Mouse (Mus musculus): ENCODE data around the gene Tsga10ip.

Gene Tsga10ip

DNA sequence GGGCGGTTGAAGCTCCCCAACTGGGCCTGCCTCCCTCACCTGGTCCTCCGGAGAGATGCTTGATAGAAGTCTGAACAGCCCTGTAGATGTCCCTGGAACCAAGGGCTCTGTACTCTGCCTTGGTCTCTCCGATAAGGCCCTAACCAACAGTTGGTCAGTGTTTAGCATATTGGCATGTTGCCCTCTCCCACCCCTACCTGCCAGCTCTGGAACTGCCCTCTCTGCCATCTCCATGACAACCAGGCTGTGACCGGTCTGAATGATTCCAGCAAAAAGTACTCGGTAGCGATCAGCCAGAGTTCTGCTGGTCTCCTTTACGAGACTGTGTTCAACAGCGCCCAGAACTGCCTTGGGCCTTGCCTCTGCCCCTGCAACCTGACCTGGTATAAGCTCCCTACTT is at the start of gene Tsga10ip:
Gene Tsga10ip (minus strand): TSS at position 234 of the 400 bp plus-strand sequence.
- no peak for DNase-seq (ENCODE audit: low spot score)

DNA sequence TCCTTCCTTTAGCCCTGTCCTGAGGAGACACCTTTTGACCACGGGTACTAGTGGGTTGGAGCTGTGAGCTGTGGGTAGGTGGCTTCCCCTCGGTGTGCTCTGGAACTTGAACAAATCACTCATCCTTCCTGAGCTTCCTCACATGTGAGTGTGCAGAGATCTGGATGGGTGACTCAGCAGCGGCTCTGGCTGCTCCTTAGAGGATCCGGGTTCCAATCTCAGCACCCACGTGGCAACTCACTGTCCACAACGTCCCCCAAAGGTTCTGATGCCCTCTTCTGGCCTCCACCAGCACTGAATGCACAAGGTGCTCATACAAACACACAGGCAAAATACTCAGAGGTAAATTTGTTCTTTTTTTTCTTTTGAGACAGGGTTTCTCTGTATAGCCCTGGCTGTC is 49.4 kb upstream of the Tsga10ip start:
- DNase-seq (ENCODE audit: low spot score) = no peak

DNA sequence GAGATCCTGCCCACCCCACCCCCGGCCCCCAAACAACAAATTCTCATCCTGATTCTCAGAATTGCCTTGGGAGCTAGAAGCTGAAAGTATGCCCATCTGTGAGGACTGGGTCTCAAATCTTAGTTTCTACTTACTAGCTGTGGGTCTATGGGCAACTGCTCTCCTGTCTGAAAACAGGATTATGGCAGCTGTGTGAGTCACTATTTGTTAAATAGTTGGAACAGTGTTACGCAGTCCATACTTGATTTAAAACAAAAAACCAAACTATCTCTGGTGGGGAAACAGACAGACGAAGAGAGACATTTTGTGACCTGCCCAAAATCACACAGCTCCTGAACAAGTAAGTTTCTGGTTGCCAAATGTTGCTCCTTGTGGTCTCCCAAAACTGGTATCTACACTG is 47.3 kb upstream of the Tsga10ip start:
- no peak for DNase-seq (ENCODE audit: low spot score)

DNA sequence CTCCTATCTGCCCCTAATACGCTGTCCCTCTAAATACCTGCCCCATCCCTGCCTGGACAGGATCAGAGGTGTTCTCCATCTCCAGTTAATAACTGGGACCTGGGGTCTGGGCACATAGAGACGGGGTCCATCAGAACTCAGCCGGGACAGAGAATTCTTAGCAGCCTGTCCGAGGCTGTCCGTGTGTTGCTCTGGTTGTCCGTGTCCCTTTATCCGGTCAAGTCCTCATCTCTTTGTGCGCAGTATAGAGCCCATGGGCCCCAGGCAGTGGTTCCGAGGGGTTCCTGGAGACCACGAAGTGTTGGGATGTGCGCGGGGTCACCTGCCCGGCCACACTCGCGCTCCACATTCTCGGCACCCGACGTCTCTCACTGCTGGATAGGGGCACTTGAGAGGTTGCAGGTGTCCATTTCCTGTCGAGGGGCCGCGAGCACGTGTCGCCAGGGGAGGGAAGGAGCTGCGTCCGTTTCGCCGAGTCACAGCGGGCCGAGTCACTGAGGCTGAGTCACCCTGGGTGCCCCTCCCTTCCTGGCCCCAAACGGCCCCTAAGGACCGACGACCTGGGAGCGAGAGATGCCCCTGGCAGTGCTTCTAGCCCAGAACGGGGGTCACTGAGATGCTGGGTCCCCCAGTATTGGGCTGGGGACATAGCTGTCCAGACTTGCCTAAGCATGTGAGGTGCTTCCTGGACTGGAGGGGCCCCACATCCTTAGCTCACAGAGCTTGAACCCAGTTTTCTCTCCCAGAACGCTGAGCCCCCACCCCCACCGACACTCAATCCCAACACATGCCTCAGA is 46.2 kb upstream of the Tsga10ip start:
- DNase-seq (ENCODE audit: low spot score) = no peak

DNA sequence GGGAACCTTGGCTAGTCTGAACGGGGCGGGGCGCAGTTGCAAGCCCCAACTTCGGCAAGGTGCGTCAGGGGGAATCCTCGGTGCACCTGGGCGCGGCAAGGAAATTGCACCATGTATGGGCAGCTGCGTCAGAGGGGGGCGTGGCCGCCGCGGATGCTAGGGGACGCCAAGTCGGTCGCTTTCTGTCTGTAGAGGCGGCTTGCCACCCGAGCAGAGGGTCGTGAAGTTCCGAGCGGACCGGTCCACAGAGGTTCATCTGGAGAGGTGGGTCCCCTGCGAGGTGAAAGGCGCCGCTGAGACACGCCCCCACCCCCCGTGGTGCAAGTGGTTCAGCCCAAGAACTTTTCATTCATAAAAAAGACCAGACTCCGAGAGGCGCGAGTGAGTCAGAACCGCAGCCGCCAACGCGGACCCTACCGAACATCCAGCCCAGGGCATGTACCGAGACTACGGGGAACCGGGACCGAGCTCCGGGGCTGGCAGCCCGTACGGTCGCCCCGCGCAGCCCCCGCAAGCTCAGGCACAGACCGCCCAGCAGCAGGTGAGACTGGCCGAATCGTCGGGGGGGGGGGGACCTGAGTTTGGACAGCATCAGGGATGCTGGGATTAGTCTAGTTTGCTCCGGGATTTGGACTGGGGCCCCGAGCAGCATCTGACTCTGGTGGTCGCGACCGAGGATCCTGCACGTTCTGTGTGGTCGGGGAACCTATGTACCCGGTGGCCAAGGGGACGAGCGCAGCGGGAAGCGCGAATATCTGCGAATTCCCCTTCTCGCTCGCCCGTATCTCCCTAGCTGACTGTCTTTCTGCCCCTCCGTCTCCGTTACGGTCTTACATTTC is 45.4 kb upstream of the Tsga10ip start, which contains the start of gene Fosl1:
Gene Fosl1 (plus strand): TSS at position 33 of the 839 bp plus-strand sequence.
- DNase-seq (ENCODE audit: low spot score) = no peak

DNA sequence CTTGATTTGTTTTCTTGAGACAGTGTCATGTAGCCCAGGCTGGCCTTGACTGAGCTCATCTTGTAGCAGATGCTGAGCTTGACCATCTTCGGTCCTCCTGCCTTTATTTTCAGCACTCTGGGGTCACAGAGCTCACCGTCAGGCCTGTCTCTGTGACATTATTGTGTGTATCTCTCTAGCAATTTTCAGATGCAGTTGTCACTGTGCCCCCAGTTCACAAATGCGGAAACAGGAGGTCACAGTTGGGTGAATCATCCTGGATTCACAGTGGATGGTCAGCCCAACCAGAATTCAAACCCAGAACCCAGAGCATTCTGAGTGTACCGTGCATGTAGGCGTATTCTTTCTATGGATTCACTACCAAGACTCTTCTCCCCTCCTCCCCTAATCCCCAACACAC is 43.4 kb upstream of the Tsga10ip start:
- no peak for DNase-seq (ENCODE audit: low spot score)

DNA sequence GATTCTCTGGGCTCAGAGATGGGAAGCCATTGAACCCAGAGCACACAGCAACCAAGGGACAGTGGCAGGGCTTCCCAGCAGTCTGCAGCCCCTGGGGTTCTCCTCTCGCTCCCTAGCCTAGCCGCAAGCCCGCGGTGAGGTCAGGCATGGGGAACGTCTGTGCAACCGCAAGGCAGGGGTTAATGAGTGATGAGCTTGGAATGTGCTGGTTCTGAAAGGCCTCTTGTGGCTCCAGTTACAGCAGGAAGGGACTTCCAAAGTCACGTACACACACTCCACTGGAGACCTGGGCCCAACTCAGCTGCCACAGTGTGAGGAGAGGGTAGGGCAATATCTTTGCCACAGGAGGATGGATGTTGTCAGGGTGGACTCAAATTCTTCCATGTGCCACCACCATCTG is 42.6 kb upstream of the Tsga10ip start:
- DNase-seq (ENCODE audit: low spot score) = no peak

DNA sequence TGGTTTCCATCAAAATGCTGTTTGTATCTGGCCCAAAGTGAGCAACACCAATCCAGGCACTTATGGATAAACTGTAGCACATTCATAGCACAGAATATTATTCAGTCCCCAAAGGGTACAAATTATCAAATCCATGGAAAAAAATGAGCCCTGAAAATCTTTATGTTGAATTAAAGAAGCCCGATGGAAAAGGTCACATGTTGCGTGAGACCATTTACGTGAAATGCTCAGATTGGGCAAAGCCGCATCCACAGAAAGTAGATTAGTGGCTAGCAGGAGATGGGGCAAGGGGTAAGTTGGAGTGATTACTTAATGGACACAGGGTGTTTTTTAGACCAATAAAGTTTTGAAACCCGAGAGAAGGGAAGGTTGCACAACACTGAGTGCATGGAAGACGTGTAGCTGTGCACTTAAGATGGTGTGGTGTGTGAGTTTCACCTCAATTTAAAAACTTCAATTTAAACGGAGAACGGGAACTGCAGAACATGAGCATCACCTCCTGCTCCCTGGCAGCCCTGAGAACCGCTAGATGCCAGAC is 42.1 kb upstream of the Tsga10ip start:
- DNase-seq (ENCODE audit: low spot score) = no peak

DNA sequence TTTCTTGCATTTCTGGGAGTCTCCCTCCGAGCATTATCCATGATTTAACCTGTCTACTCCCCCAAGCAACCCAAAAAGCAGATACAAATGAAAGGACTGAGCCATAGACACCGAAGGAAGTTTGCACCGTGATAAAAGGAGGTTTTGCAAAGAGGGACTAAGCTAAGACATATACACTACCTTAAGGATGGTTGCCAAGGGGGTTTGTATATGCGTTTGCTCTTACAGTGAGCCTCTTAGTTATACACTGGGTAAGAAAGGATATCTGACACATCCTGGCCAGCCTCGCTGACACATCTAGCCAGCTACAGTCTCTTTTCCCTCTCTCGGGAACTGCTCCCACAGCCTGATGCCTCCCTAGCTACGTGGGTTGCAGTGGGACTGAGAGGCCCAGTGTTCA is 31.6 kb upstream of the Tsga10ip start:
- DNase-seq (ENCODE audit: low spot score) = no peak

DNA sequence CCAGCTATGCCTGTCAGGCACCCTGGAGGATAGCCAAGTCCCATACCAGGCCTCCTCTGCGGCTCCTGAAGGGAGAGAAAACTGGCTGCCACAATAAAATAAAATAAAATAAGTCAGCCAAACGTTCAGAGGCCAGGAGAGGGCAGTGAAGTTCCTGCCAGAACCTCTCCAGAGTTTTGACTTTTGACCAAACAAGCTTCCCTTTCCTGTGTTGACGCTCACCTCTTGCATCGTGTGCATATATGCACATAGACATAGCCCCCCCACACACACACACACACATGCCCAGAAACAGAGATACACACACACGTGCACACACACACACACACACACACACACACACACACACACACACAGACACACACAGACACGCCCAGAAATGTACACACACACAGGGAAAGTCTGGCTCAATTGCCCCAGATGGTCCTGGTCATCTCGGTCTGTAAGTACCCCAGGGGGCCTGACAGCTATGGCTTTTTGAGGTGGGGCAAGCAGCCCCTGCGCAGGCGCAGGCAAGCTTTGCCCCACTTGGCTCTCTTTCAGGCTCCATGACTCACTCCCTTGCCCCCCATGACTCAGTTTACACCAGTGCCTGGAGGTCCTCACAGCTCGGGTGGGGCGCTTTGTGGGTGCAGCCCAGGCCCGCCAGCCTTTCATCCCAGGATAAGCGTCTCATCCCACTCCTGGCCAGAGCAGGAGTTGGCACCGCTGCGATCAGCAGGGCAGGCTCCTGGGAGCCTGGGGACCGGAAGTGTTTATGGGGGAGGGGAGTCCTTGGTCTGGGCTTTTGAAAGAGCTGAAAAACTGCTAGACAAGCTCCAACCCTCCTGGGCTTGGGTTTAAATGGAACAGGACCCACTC is 30.9 kb upstream of the Tsga10ip start:
- peak; percentile 51 for DNase-seq (ENCODE audit: low spot score)

DNA sequence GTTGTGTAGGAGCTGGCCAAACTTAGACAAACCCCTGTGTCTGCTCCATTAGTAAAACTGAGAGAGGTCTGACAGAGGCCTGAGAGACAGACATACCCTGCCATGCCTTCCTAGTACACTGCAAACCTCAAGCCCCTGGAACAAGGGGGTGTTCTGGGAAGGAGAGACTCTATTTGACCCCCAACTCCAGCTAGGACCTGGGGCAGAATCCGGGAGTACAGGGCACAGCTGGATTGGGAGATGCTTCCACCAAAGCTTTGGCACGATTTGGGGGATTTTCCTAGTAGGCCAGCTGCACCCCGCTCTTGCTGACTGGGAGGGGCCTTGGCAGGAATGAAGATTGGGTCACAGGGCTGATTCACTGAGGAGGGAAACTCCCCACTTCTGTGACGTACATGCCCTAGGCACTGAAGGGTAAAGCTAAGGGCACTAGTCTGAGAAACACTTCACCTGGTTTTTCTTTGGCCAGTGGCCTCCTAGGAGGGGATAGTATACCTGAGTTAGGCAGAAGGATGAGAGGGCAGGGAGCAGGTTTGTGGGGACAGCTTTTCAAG is 29.7 kb upstream of the Tsga10ip start:
- DNase-seq (ENCODE audit: low spot score) = no peak

DNA sequence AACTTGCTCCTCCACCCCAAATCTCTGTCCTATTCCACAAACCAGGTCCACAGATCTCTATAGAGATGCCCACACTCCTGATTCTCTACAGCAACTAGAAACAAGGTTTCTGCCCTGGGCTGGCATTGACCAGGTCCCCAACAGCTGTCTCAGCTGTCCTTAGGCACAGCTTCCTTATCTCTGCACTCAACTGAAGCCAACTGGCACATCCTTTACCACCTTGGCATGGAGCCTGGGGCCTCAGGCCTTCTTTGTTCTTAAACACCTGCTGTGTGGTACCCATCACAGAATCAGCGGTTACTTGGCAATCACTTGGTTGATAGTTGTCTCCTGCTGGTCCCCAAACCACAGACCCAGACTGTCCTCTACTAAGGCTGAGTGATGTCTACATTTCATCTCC is 28.1 kb upstream of the Tsga10ip start:
- no peak for DNase-seq (ENCODE audit: low spot score)

DNA sequence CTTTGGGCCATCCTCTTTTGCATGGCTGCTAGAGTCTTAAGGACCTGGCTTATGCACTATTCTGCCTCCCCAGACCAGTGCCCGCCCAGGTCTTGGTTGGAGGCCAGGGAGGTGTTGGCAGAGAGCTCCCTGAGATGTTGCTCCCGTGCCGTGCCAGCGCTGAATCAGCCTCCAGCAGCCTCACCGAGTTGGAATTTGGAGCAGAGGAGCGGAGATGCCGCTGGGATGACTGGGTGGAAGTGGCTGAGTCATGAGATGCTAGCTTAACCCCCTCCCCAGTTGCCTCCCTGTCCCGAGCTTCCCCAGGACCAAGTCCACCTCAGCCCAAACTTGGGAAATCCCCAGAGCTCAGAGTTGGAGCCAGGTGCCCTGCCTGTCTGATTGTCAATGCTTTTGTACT is 27.5 kb upstream of the Tsga10ip start:
- no peak for DNase-seq (ENCODE audit: low spot score)

DNA sequence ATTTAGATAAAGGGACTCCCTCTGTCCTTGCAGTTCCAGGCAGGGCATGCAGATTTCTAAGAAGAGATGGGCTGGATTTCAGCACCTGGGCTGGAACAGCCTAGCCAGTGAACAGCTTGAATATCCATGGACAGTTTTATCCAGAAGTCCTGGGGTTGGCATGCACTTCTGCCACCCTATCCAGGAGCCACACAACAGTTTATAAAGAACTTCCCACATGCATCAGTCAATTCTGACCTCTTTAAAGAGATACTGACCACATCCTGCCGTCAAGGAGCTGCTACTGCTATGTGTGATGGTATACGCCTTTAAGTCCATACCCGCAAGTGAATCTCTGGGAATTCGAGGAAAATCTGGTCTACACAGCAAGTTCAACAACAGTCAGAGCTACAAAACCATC is 26.9 kb upstream of the Tsga10ip start:
- DNase-seq (ENCODE audit: low spot score) = no peak

DNA sequence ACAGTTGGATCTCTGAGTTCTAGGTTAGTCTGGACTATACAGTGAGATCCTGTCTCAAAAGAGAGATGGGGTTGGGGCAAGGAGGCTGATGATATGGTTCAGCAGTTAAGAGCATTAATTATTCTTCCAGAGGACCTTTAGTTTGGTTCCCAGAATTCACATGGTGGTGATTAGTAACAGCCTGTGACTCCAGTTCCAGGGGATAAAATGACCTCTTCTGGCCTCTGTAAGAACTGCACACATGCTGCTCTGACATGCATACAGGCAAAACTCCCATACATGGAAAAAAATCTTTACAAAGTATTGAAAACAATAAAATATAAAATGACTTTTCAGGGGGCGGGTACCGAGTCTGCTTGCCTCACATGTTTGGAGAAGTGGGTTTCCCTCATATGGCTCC is 25.8 kb upstream of the Tsga10ip start:
- DNase-seq (ENCODE audit: low spot score) = no peak

DNA sequence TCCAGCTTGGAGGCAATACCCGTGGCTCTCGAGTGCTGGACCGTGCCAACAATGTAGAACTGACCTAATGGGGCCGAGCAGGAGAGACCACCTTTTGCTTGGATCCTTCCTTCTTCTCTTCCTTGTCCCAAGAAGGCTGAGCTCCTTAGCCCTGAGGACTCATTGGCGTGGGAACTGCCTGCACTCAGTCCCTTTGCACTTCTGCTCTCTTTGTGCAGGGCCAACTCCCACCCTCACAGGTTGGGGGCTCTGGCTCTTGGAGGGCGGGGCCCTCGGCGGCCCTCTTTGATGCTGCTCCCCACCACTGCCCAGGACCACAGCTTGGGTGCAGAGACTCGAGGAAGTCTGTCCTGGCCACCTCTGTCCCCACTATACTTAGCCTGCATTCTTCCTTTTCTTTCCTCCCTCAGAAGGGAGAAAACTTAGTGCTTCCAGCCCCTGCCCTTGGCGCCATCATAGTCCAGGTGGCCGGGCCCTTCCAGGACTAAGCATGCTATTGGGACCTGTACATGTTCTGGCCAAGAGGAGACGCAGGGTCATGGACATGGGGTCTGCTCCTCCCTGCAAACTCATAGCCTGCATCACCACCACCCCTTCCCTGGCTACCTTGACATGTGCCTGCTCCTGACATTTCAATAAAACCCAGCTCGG is 24.4 kb upstream of the Tsga10ip start:
- no peak for DNase-seq (ENCODE audit: low spot score)

DNA sequence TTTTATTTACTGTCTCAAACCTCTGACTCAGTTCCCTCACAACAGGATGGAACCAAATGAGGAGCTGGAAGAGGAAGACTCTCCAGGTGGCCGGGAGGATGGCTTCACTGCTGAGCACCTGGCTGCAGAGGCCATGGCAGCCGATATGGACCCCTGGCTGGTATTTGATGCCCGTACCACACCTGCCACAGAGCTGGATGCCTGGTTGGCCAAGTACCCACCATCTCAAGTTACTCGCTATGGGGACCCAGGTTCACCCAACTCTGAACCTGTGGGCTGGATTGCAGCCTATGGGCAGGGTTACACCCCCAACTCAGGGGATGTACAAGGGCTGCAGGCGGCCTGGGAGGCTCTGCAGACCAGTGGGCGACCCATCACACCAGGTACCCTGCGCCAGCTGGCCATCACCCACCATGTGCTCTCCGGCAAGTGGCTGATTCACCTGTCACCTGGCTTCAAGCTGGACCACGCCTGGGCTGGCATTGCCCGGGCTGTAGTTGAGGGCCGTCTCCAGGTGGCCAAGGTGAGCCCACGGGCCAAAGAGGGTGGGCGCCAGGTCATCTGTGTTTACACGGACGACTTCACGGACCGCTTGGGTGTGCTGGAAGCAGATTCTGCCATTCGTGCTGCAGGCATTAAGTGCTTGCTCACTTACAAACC is 23.7 kb upstream of the Tsga10ip start:
- no peak for DNase-seq (ENCODE audit: low spot score)

DNA sequence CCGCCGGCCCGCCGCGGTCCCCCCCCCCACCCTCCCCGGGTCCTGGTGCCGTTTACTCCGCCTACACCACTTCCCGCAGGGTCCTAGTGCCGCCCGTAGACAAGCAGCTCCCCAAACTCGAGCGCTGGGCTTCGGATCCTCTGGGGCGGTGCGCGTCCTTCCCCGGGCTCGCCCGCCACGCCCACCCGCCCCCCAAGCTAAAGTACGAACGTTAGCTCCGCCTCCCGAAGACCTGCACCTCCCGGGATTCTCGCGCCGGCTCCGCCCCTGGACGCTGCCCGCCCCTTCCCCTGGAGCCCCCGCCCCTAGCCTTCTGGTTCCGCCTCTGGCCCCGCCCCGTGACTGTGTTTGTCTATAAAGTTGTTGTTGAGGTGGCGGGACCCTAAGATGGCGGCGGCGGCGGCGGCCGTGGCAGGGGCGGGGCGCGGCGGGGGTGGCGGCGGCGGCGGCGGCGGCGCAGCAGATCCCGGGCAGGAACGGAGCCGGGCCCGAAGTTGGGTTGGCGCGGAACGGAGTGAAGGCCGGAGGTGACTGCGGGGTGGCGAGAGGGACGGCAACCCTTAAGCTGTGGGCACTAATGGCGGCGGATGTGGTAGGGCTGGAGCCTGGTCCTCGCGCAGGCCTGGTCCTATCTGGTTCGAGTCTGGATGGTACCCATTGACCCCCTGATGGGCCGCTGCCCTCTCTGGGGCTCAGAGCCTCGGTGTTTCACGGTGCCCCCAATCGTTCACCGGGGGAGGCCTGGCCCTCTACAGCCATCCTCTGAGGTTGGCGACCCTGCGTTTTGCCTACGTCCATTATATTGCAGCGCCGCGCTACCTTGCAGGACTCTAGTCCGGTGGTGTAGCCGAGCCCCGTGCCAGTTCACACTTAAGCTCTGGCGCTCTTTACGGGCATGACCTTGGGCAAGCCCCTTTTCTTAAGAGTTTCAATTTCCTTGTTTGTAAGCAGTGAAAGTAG is 22.7 kb upstream of the Tsga10ip start, which contains the start of the genes Drap1 and AI837181:
Gene Drap1 (minus strand): TSS at position 198 of the 960 bp plus-strand sequence.
Gene AI837181 (plus strand): TSS at position 363 of the 960 bp plus-strand sequence.
- DNase-seq (ENCODE audit: low spot score) = peak; percentile 94

DNA sequence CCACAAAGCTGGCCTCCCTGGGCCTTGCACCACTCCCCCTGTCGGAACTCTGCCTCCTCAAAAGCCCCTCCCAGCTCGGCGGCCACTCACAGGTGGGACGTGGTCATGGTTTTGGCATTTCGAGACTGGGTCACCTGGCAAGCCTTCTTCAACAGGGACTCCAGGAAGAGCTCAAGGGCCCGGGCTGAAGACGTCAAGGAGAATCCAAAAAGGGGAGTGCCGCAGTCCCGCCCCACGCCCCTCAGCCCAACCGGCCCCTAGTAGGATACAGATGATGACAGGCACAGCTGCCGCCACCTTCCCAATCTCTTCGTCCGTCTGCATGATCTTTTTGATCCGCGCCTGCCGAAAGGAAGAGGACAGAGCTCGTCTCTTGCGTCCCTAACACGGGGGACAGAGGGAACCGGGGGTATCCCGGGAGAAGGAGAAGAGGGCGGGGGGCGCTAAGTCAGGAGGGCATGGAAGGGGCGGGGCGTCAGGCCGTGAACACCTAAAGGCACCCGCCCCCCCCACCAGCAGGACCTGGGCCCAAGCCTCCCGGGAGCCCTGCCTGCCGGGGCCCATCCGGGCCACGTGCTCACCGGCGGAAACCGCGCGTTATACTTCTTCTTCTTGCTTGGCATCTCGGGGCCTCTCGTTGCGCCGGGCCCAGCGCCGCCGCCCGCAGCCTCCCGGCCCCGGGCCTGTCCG is 21.9 kb upstream of the Tsga10ip start:
- peak; percentile 71 for DNase-seq (ENCODE audit: low spot score)

Data from ovary, adult 18-20 months (tissue).